Mouse (Mus musculus) liver, embryonic 14.5 days (tissue): ENCODE results near the gene Slitrk5.

Experiments
- CTCF ChIP-seq: IDR thresholded peaks from 2 replicates; pipeline ENCODE4 v1.5.1; 2016; ENCODE audit warnings: antibody characterized with exemption, low read depth, control low read depth
- EP300 ChIP-seq: IDR thresholded peaks from 2 replicates; pipeline ENCODE4 v1.6.1; 2016; ENCODE audit warnings: antibody characterized with exemption, low read depth

- TF ChIP-seq CTCF (peak; percentile 82), EP300 (no peak)
Measured at GRCm38 (mm10) chr14:111674664-111675147, at the start of gene Slitrk5.
